Mouse (Mus musculus) E14TG2a.4 (cell line): Measurements from ENCODE around the gene Kctd8.

ENCODE experiments used
- CTCF ChIP-seq: conservative IDR thresholded peaks from 2 replicates; pipeline ENCODE4 v1.5.1; 2014; ENCODE audit warnings: low read length
- POU5F1 ChIP-seq: IDR thresholded peaks from 2 replicates; pipeline ENCODE4 v1.6.1; 2014; ENCODE audit warnings: low read length, borderline replicate concordance

GRCm38 (mm10) chr5:69324566-69325230 is 16.8 kb downstream of the Kctd8 start:
- TF ChIP-seq CTCF (no peak), POU5F1 (no peak)
